Mouse (Mus musculus) intestine, embryonic 14.5 days (tissue): Measurements from ENCODE around the gene Lrp2bp. TPM values are rescaled to one million over a fixed set of nuclear protein-coding genes. Genes with fewer than 3 reads are reported as not detected.

Experiments used
- ATAC-seq: fragments of 200-750 bp; cut with Nextera tagmentation; replicated peaks from 2 replicates; pipeline ENCODE4 v1.8.0; 2017; ENCODE audit warnings: low read depth, moderate number of reproducible peaks, moderate TSS enrichment, moderate library complexity; ENCODE audit not compliant: low FRiP score, low TSS enrichment
- DNase-seq: peaks from one replicate; pipeline ENCODE4 v3.0.0-alpha.2; 2018; ENCODE audit warnings: low spot score
- H3K27ac ChIP-seq: fragments of 300-500 bp; sonication (generic); 2 replicates; pipeline ENCODE4 v1.5.1; 2014; ENCODE audit warnings: low read depth, mild to moderate bottlenecking, control low read depth
- H3K27me3 ChIP-seq: fragments of 300-500 bp; sonication (generic); replicated peaks from 2 replicates; pipeline ENCODE4 v1.6.1; 2014; ENCODE audit warnings: low read length, control low read depth; ENCODE audit not compliant: control insufficient read depth, insufficient read depth
- H3K36me3 ChIP-seq: fragments of 300-500 bp; sonication (generic); 2 replicates; pipeline ENCODE4 v1.6.1; 2014; ENCODE audit warnings: low read length, control low read depth; ENCODE audit not compliant: control insufficient read depth, insufficient read depth
- H3K4me1 ChIP-seq: fragments of 300-500 bp; sonication (generic); replicated peaks from 2 replicates; pipeline ENCODE4 v1.6.1; 2014; ENCODE audit warnings: low read length, control low read depth, mixed read lengths; ENCODE audit not compliant: control insufficient read depth, insufficient read depth
- H3K4me2 ChIP-seq: fragments of 300-500 bp; sonication (generic); 2 replicates; pipeline ENCODE4 v1.6.1; 2014; ENCODE audit warnings: low read length
- H3K4me3 ChIP-seq: fragments of 300-500 bp; sonication (generic); 2 replicates; pipeline ENCODE4 v1.5.1; 2014; ENCODE audit warnings: low read depth, low read length, control low read depth, mixed read lengths
- H3K9ac ChIP-seq: fragments of 300-500 bp; sonication (generic); 2 replicates; pipeline ENCODE4 v1.6.1; 2014; ENCODE audit warnings: mild to moderate bottlenecking, low read length
- H3K9me3 ChIP-seq: fragments of 300-500 bp; sonication (generic); 2 replicates; pipeline ENCODE4 v1.6.1; 2016; ENCODE audit warnings: low read length, control low read depth; ENCODE audit not compliant: control insufficient read depth
- WGBS: fragments of 180-500 bp; shearing (Covaris S2); extraction: QIAGEN DNeasy Blood & Tissue Kit; methylation state at CpG from one replicate; pipeline ENCODE4 v1.1.7; 2014; 5-methylcytosine and 5-hydroxymethylcytosine counted together
- polyA plus RNA-seq: library from polyadenylated mRNA; unstranded; fragments of >200 nt; fragmentation: Nextera tagmentation; extraction: Ambion mirVana; gene quantifications from 2 replicates; pipeline ENCODE4 v1.2.1, GENCODE M21; 2014

Lrp2bp gene
- polyA plus RNA-seq, 1 experiment from 2014 or later: 0.18 TPM

DNA sequence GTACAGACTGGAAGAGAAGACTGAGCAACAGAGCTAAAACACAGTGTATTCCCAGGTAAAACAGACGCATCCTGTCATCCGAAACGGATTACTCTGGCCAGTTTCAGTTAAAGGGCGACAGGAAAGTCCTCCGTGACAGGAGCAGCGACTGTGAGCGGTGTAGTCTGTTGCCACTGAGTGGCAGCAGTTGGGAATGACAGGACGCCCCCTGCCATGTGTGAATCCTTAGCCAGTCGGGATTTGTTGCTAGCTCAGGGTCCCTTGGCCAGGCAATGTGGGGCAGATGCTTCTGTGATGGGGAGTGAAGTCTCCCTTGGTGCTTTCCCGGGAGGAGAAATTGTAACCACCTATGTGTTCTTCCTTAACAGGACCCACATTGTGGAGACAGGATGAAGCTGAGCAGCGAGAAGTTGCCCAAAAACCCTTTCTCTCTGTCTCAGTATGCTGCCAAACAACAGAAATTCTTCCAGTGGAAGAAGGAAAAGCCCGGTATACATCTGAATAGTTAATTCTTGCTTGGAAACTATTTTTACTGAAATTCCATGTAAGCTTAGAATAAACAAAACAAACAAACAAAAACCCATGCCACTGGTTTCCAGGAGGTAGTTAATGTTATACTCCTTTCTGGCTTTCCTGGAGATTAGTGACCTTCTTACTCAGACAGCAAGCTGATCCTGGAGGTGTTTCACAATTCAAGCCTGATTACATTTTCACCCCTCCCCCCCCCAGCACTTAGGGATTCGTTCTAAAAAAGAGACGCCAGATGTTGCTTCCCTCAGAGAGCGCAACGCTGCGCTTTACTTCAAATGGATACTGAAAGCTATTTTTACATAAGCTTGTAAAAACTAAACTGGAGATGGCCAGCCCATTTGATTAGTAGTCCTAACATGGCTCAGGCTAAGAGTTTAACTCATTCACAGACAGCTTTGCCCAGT is 11.9 kb downstream of the Lrp2bp start:
- Histone ChIP-seq H3K27ac (no peak overlapping the region), H3K9me3 (no peaks in the 10 kb centered on the region), H3K27me3 (no peaks in the 10 kb centered on the region), H3K4me3 (no peak overlapping the region), H3K4me1 (peaks cover 8% of the 10 kb centered on the region; the same call in 1 of the 2 replicates), H3K9ac (no peak overlapping the region), H3K36me3 (no peaks in the 10 kb centered on the region), H3K4me2 (peak overlapping the region; percentile 32)
- WGBS: 19% methylated on average over 17 of the region's 17 CpGs
- DNase-seq (no peak), ATAC-seq (no peak)

DNA sequence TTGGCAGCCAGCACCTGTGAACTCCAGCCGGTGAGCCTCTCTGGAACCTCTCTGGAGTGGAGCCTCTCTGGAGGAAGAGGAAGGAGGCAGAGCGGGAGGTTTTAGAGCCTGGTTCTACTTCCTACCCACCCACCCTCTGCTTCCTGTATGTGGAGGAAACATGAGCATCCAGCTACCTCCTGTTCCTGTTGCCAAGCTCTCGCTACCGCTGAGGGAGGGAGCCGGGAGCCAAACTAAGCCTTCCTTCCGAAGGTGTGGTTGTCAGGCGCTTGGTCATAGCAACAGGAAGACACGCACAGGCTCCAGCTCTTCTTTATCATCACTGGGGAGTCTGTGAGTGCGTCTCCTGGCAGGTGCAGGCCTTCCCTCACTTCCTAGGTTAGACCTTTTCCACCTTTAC is 23.1 kb downstream of the Lrp2bp start:
- Histone ChIP-seq H3K9me3 (no peaks in the 10 kb centered on the region), H3K4me3 (no peak overlapping the region), H3K4me2 (no peak overlapping the region), H3K27ac (no peak overlapping the region), H3K4me1 (no peaks in the 10 kb centered on the region), H3K27me3 (no peaks in the 10 kb centered on the region), H3K9ac (no peak overlapping the region), H3K36me3 (no peaks in the 10 kb centered on the region)
- DNase-seq (no peak), ATAC-seq (no peak)
- 83% methylated on average over 9 of the region's 9 CpGs for WGBS

DNA sequence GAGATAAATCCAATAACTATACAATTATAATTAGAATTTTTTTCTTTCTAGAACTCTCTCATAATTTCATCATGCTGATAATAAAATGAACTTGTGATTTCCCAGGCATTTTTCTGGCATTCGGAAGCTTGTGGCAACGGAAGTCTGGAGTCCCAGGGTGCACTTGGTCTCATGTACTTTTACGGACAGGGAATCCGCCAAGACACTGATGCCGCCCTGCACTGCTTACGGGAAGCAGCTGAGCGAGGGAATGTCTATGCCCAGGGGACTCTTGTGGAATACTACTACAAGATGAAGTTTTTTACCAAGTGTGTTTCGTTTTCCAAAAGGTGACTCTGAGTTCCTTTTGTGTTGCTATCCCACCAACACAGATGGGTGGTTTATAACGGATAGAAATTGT is 23.7 kb downstream of the Lrp2bp start:
- Histone ChIP-seq H3K4me3 (no peak overlapping the region), H3K9ac (no peak overlapping the region), H3K4me1 (no peaks in the 10 kb centered on the region), H3K36me3 (no peaks in the 10 kb centered on the region), H3K27ac (no peak overlapping the region), H3K4me2 (no peak overlapping the region), H3K9me3 (no peaks in the 10 kb centered on the region), H3K27me3 (no peaks in the 10 kb centered on the region)
- ATAC-seq: no peak
- WGBS: 94% methylated on average over 9 of the region's 9 CpGs
- DNase-seq: no peak

DNA sequence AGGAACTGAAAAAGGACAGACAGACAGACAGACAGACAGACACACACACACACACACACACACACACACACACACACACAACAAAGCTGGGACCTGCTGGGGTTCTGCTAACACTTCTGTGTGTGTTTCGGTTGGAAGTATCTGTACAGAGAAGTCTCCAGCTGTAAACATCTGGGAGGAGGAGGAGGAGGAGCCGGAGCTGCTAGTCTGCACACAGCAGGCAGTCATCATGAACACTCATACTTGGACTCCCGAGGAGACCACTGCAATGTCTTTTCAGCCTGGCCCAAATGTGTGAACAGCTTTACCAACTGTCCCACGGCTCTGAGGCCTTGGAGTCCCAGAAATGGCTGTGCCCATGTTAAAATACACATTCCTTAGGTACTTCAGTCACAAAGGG is 25.3 kb downstream of the Lrp2bp start:
- H3K9ac ChIP-seq: no peak overlapping the region

DNA sequence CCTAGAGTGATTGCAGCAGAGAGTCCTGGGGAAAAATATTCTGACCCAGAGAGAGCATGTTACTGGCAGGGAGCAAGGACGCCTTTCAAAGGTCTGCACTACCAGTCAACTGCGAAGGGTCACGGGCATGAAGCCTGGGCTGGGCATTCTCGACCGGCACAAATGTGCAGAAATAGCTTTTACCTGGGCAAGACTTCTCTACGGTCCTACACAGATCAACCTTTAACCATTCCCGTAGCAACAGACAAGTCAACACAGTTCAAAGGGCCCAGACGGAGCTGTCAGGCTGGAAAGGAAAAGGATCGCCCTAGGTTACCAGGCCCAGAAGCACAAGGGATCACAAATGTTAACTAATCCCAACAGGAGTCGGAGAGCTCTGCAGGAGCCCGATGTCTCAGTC is 37.1 kb downstream of the Lrp2bp start:
- ATAC-seq: no peak

More for the DNA sequence above, 25.3 kb downstream of the Lrp2bp start:
- Histone ChIP-seq H3K9me3 (no peaks in the 10 kb centered on the region), H3K36me3 (no peaks in the 10 kb centered on the region), H3K27ac (no peak overlapping the region), H3K4me3 (no peak overlapping the region), H3K4me1 (no peaks in the 10 kb centered on the region), H3K4me2 (no peak overlapping the region), H3K27me3 (no peaks in the 10 kb centered on the region)
- DNase-seq: no peak
- no peak for ATAC-seq
- 41% methylated on average over 4 of the region's 4 CpGs for whole genome bisulfite sequencing

DNA sequence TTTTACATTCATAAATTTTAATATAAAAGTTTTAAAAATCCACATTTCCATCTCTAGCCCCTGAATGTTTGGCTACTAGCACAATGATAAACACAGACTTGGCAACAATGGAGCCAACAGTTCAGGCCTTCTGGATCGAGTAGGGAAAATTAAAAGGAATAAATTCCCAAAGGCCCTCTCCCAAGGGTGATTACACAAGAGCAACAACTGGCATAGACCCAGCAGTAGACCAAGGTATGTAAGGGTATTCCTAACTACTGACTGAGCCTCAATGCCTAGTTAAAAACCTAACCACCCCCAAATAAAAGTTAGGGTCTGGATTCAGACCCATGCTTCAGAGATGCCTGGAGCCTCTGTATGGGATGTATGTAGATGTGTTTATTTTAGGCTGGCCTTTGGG is 40.6 kb downstream of the Lrp2bp start:
- no peak for ATAC-seq
- Histone ChIP-seq H3K4me1 (no peaks in the 10 kb centered on the region), H3K9me3 (no peaks in the 10 kb centered on the region), H3K36me3 (peaks cover 18% of the 10 kb centered on the region; the same call in 1 of the 2 replicates), H3K4me3 (no peak overlapping the region), H3K9ac (no peak overlapping the region), H3K27ac (no peak overlapping the region), H3K4me2 (no peak overlapping the region), H3K27me3 (no peaks in the 10 kb centered on the region)
- WGBS: 66% methylated on average over 1 of the region's 1 CpGs
- peak; percentile 29 for DNase-seq

More for the DNA sequence above, 37.1 kb downstream of the Lrp2bp start:
- H3K27me3 ChIP-seq: no peaks in the 10 kb centered on the region
- WGBS: 69% methylated on average over 11 of the region's 11 CpGs
- no peak overlapping the region for H3K4me3 ChIP-seq
- no peaks in the 10 kb centered on the region for H3K4me1 ChIP-seq
- no peak overlapping the region for H3K27ac ChIP-seq
- H3K4me2 ChIP-seq: no peak overlapping the region
- no peaks in the 10 kb centered on the region for H3K9me3 ChIP-seq
- H3K36me3 ChIP-seq: peaks cover 9% of the 10 kb centered on the region; the same call in 1 of the 2 replicates
- no peak overlapping the region for H3K9ac ChIP-seq
- DNase-seq: no peak

DNA sequence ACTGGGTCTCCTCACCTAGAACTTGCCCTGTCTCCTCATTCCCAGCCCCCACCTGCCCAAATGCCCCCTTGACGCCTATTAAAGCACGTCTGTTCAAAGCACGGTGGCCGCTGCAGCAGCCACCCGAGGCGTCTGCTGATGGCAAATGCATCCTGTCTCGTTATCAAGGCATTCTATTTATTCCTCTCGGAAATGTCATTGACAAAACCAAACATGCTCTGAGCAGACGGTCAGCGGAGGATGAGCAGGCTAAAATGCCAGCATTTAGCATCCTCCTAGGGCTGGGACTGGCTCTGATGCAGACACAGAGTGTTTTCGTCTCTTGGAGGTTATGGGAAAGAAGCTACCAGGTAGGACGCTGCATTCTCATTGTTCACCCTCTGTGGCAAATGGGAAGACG is 41.2 kb downstream of the Lrp2bp start:
- no peak overlapping the region for H3K9ac ChIP-seq
- peaks cover 16% of the 10 kb centered on the region; the same call in 1 of the 2 replicates for H3K36me3 ChIP-seq
- 76% methylated on average over 13 of the region's 13 CpGs for WGBS
- DNase-seq (peak; percentile 40), ATAC-seq (no peak)
- H3K4me1 ChIP-seq: no peaks in the 10 kb centered on the region
- no peak overlapping the region for H3K4me2 ChIP-seq
- H3K27me3 ChIP-seq: no peaks in the 10 kb centered on the region
- no peaks in the 10 kb centered on the region for H3K9me3 ChIP-seq
- H3K4me3 ChIP-seq: no peak overlapping the region
- no peak overlapping the region for H3K27ac ChIP-seq

DNA sequence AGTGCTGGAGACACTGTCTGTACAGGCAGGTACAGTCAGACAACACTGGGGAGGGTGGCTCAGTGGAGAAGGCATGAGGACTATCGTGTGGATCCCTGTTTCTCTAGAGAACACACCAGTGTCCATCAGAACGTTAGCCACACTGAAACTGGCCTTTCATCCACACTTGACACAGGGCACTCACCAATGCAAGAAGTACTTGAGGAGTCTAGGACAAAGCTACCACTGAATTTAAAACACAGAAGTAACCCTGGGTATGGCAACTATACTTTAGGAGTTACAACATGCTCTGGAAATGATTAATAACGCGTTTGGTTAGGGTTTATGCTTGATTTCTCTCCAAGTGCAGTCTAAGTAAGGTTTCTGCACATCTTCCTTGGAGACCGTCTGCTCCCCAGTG is 73.7 kb downstream of the Lrp2bp start:
- no peaks in the 10 kb centered on the region for H3K9me3 ChIP-seq
- no peaks in the 10 kb centered on the region for H3K36me3 ChIP-seq
- WGBS: 90% methylated on average over 5 of the region's 5 CpGs
- H3K27ac ChIP-seq: no peak overlapping the region
- no peak for ATAC-seq
- no peak for DNase-seq
- no peaks in the 10 kb centered on the region for H3K27me3 ChIP-seq
- no peak overlapping the region for H3K4me2 ChIP-seq
- no peak overlapping the region for H3K9ac ChIP-seq
- H3K4me1 ChIP-seq: peaks cover 6% of the 10 kb centered on the region; the same call in 1 of the 2 replicates
- H3K4me3 ChIP-seq: no peak overlapping the region
